Mouse (Mus musculus): ENCODE results near the gene Cirbp.

GRCm38 (mm10) chr10:80172527-80173292 lies 6.9 kb downstream of the Cirbp start, which contains the start of gene 1600002K03Rik:
- TF ChIP-seq EP300 (IDR thresholded peaks at IDR 0.05; ENCODE audit: low read depth) (no peak; the same call in none of the 2 replicates), CTCF (IDR thresholded peaks at IDR 0.05; ENCODE audit: low read depth) (no peak)

Data from heart, postnatal 0 days (tissue).